Mouse (Mus musculus) MEL (cell line): Measurements from ENCODE around the gene Spdef. TPM values are rescaled to one million over a fixed set of nuclear protein-coding genes. Genes with fewer than 3 reads are reported as not detected.

Experiments
- DNase-seq: peaks from one replicate; pipeline ENCODE4 v3.0.0; 2011; ENCODE audit warnings: low read depth, low spot score
- H3K27ac ChIP-seq: 2 replicates; pipeline ENCODE4 v1.5.1; 2012; ENCODE audit warnings: low read depth, mild to moderate bottlenecking, control low read depth, low read length, moderate library complexity; ENCODE audit not compliant: control insufficient read depth
- H3K27me3 ChIP-seq, 2 experiments: fragments of 150-350 bp in 1 of 2; sonication (generic) in 1 of 2; 2 replicates each; pipeline ENCODE4 v1.6.1; 2012; ENCODE audit warnings: low read length in 2 of 2, mild to moderate bottlenecking in 2 of 2, improper control_type of control experiment in 1 of 2, moderate library complexity in 1 of 2; ENCODE audit not compliant: insufficient read depth in 2 of 2, control insufficient read depth in 1 of 2
- H3K36me3 ChIP-seq, 2 experiments: 2 replicates each; pipeline ENCODE4 v1.6.1; 2012 to 2014; ENCODE audit warnings: low read length in 2 of 2, improper control_type of control experiment in 1 of 2, inconsistent platforms in 1 of 2, mild to moderate bottlenecking in 1 of 2; ENCODE audit not compliant: insufficient read depth in 2 of 2, control insufficient read depth in 1 of 2
- H3K4me1 ChIP-seq, 2 experiments: fragments of 150-350 bp in 1 of 2; sonication (generic) in 1 of 2; 2 replicates each; pipeline ENCODE4 v1.6.1; 2012; ENCODE audit warnings: low read length in 2 of 2, improper control_type of control experiment in 1 of 2, mild to moderate bottlenecking in 1 of 2; ENCODE audit not compliant: insufficient read depth in 2 of 2, control insufficient read depth in 1 of 2
- H3K4me3 ChIP-seq, 2 experiments: fragments of 150-350 bp in 1 of 2; sonication (generic) in 1 of 2; 2 replicates each; pipeline ENCODE4 v1.5.1; 2012; ENCODE audit warnings: low read depth in 2 of 2, low read length in 2 of 2, mild to moderate bottlenecking in 2 of 2, moderate library complexity in 2 of 2, control low read depth in 1 of 2, improper control_type of control experiment in 1 of 2; ENCODE audit not compliant: control insufficient read depth in 1 of 2, insufficient read depth in 1 of 2
- H3K79me2 ChIP-seq: 2 replicates; pipeline ENCODE4 v1.6.1; 2012; ENCODE audit warnings: mild to moderate bottlenecking, low read length, moderate library complexity; ENCODE audit not compliant: control insufficient read depth, poor library complexity, insufficient read depth
- H3K9ac ChIP-seq: 2 replicates; pipeline ENCODE4 v1.6.1; 2012; ENCODE audit warnings: low read depth, mild to moderate bottlenecking, control low read depth, low read length, moderate library complexity; ENCODE audit not compliant: control insufficient read depth, poor library complexity, severe bottlenecking
- H3K9me3 ChIP-seq: fragments of 150-350 bp; sonication (generic); replicated peaks from 2 replicates; pipeline ENCODE4 v1.6.1; 2012; ENCODE audit warnings: mild to moderate bottlenecking, low read length, improper control_type of control experiment, moderate library complexity; ENCODE audit not compliant: insufficient read depth
- CHD2 ChIP-seq: IDR thresholded peaks from 2 replicates; pipeline ENCODE4 v1.6.1; 2011; ENCODE audit warnings: low read length, improper control_type of control experiment
- ELF1 ChIP-seq: IDR thresholded peaks from 2 replicates; pipeline ENCODE4 v1.6.1; 2014; ENCODE audit warnings: low read depth, mild to moderate bottlenecking, inconsistent platforms, low read length, improper control_type of control experiment, moderate library complexity
- GATA1 ChIP-seq: IDR thresholded peaks from 2 replicates; pipeline ENCODE4 v1.6.1; 2011; ENCODE audit warnings: low read depth, low read length, improper control_type of control experiment
- JUND ChIP-seq: IDR thresholded peaks from 2 replicates; pipeline ENCODE4 v1.6.1; 2011; ENCODE audit warnings: low read depth, mild to moderate bottlenecking, improper control_type of control experiment, low read length
- MAX ChIP-seq: IDR thresholded peaks from 2 replicates; pipeline ENCODE4 v1.6.1; 2011; ENCODE audit warnings: low read length, improper control_type of control experiment
- TAL1 ChIP-seq: IDR thresholded peaks from 2 replicates; pipeline ENCODE4 v1.6.1; 2012; ENCODE audit warnings: mild to moderate bottlenecking, inconsistent platforms, low read length, moderate library complexity, mixed read lengths
- UBTF ChIP-seq: IDR thresholded peaks from 2 replicates; pipeline ENCODE4 v1.6.1; 2012; ENCODE audit warnings: low read depth, mild to moderate bottlenecking, inconsistent platforms, low read length, improper control_type of control experiment, moderate library complexity, borderline replicate concordance; ENCODE audit not compliant: insufficient read depth
- USF1 ChIP-seq: IDR thresholded peaks from 2 replicates; pipeline ENCODE4 v1.6.1; 2014; ENCODE audit warnings: low read depth, mild to moderate bottlenecking, inconsistent platforms, low read length, improper control_type of control experiment, moderate library complexity
- USF2 ChIP-seq, 2 experiments: IDR thresholded peaks; 2 replicates each; pipeline ENCODE4 v1.6.1; 2011 to 2012; ENCODE audit warnings: improper control_type of control experiment in 2 of 2, low read length in 2 of 2, borderline replicate concordance in 1 of 2, inconsistent platforms in 1 of 2, low read depth in 1 of 2, mild to moderate bottlenecking in 1 of 2; ENCODE audit not compliant: insufficient read depth in 1 of 2
- ZKSCAN1 ChIP-seq: IDR thresholded peaks from 2 replicates; pipeline ENCODE4 v1.6.1; 2012; ENCODE audit warnings: low read depth, mild to moderate bottlenecking, inconsistent platforms, low read length, improper control_type of control experiment, moderate library complexity
- polyA plus RNA-seq, 2 experiments: library from polyadenylated mRNA; stranded (reverse) in 1 of 2; unstranded in 1 of 2; fragments of >175 nt in 1 of 2; fragments of >200 nt in 1 of 2; gene quantifications; 2 replicates each; pipeline versions ENCODE4 v1.2.1 to v1.2.4; 2012; ENCODE audit warnings: low replicate concordance in 2 of 2, low read depth in 1 of 2; ENCODE audit not compliant: insufficient read length in 2 of 2, insufficient read depth in 1 of 2, missing spikeins in 1 of 2
- total RNA-seq: library from RNA; depleted of rRNA; stranded (reverse); fragments of 300-350 nt; gene quantifications from 2 replicates; pipeline ENCODE4 v1.2.3, GENCODE M21; 2012

The Spdef gene
- total and polyA plus RNA-seq, 3 experiments, result 0.11 TPM; not detected in 2

GRCm38 (mm10) chr17:27701856-27702255, 26.9 kb downstream of the Spdef start:
- Histone ChIP-seq H3K27ac (no peak overlapping the region), H3K4me3 (no peak overlapping the region), H3K36me3 (no peaks in the 10 kb centered on the region), H3K27me3 (no peaks in the 10 kb centered on the region; a peak in 1 of 4 replicates), H3K9ac (no peak overlapping the region), H3K79me2 (no peaks in the 10 kb centered on the region), H3K9me3 (no peaks in the 10 kb centered on the region), H3K4me1 (no peaks in the 10 kb centered on the region)
- DNase-seq, result no peak
- TF ChIP-seq JUND (no peak), TAL1 (no peak), CHD2 (no peak)

GRCm38 (mm10) chr17:27700812-27701211, 27.9 kb downstream of the Spdef start:
- Histone ChIP-seq H3K27ac (no peak overlapping the region), H3K36me3 (no peaks in the 10 kb centered on the region), H3K9ac (no peak overlapping the region), H3K79me2 (no peaks in the 10 kb centered on the region), H3K27me3 (no peaks in the 10 kb centered on the region; a peak in 1 of 4 replicates), H3K4me3 (no peak overlapping the region), H3K9me3 (no peaks in the 10 kb centered on the region), H3K4me1 (no peaks in the 10 kb centered on the region)
- no peak for DNase-seq
- TF ChIP-seq UBTF (no peak), ELF1 (no peak)

GRCm38 (mm10) chr17:27699641-27700244, 29.0 kb downstream of the Spdef start:
- no peaks in the 10 kb centered on the region for H3K36me3 ChIP-seq
- H3K4me3 ChIP-seq, result no peak overlapping the region
- H3K9me3 ChIP-seq, result no peaks in the 10 kb centered on the region
- no peak overlapping the region for H3K27ac ChIP-seq
- no peak for TF ChIP-seq ZKSCAN1
- peak; percentile 78 for TF ChIP-seq USF1
- TF ChIP-seq USF2 (IDR thresholded peaks at IDR 0.05; ENCODE audit: borderline replicate concordance in 1 of 2, insufficient read depth in 1 of 2, low read depth in 1 of 2, low read length in 2 of 2), result peak in 1 of 2 experiments; percentile 61; a peak in 2 of 4 replicates
- no peak for TF ChIP-seq GATA1
- peak; percentile 53; the same call in 1 of the 2 replicates for TF ChIP-seq MAX
- peak; percentile 21 for DNase-seq
- H3K9ac ChIP-seq, result no peak overlapping the region
- no peaks in the 10 kb centered on the region; a peak in 1 of 4 replicates for H3K27me3 ChIP-seq
- H3K79me2 ChIP-seq, result no peaks in the 10 kb centered on the region
- H3K4me1 ChIP-seq, result no peaks in the 10 kb centered on the region
